Mouse (Mus musculus) macrophage (primary cell): ENCODE data around the gene H2-M10.6. TPM values are rescaled to one million over a fixed set of nuclear protein-coding genes. Genes with fewer than 3 reads are reported as not detected.
"Not testable (repeated sequence)": the region's sequence is repeated elsewhere in the genome, so short reads cannot be mapped to it uniquely, and the experiment has no call there.

Source experiments
- H3K27ac ChIP-seq: fragments of 350-480 bp; formaldehyde crosslinking; 2 replicates; pipeline ENCODE4 v1.9.0; 2021
- H3K36me3 ChIP-seq: fragments of 350-480 bp; formaldehyde crosslinking; 2 replicates; pipeline ENCODE4 v1.9.0; 2021; ENCODE audit errors: inconsistent target
- H3K4me3 ChIP-seq: fragments of 350-480 bp; formaldehyde crosslinking; 2 replicates; pipeline ENCODE4 v1.9.0; 2021; ENCODE audit errors: inconsistent target
- H3K79me2 ChIP-seq: fragments of 350-480 bp; formaldehyde crosslinking; 2 replicates; pipeline ENCODE4 v1.9.0; 2021; ENCODE audit errors: inconsistent target
- WGBS: methylation state at CpG from one replicate; pipeline ENCODE4 v1.1.7; 2026; ENCODE audit warnings: inconsistent platforms; ENCODE audit not compliant: missing documents; 5-methylcytosine and 5-hydroxymethylcytosine counted together
- polyA plus RNA-seq: library from polyadenylated mRNA; stranded (reverse); fragments of 250-400 nt; gene quantifications from 3 replicates; pipeline ENCODE4 v1.2.4, GENCODE M21; 2018; ENCODE audit warnings: inconsistent platforms
- total RNA-seq, 78 experiments: library from RNA; depleted of rRNA; stranded (reverse); fragments of 250-400 nt; gene quantifications; 1 replicate in 9 of 78; 2 replicates in 24 of 78; 3 replicates in 43 of 78; 4 replicates in 2 of 78; pipeline ENCODE4 v1.2.4; 2018; ENCODE audit warnings: inconsistent platforms in 56 of 78

H2-M10.6 gene
- total RNA-seq (2018; cell fraction: chromatin; rRNA removed), result not detected
- total RNA-seq (2018; cell fraction: cytosol; rRNA removed), result not detected
- total RNA-seq (2018; cell fraction: nucleus; rRNA removed), result not detected
- polyA plus RNA-seq, result not detected in 3 replicates

DNA sequence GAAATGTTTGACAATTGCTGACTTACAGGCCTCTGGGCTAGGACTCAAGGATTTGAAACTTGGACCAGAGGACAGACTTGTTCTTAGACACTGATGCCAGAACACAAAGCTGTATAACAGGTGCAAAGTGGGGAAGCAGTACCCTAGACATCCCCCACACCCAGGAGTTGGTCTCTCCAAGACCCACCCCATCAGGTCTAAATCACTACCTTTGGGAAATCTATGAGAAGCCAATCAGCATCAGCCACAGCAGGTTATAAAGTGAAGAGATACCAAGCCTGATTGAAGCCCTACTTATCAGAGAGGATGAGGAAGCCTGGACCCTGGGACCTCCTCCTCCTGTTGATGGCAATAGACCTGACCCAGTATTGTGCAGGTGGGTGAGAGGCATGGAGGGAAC, at the start of gene H2-M10.6:
TSS of gene H2-M10.6 (plus strand) at position 301 of the 400 bp plus-strand sequence.
- H3K4me3 ChIP-seq, result no peak within 1 kb of the TSS
- H3K36me3 ChIP-seq, result no peaks in the 10 kb centered on the region
- H3K79me2 ChIP-seq, result no peaks in the 10 kb centered on the region
- H3K27ac ChIP-seq, result no peak within 1 kb of the TSS

DNA sequence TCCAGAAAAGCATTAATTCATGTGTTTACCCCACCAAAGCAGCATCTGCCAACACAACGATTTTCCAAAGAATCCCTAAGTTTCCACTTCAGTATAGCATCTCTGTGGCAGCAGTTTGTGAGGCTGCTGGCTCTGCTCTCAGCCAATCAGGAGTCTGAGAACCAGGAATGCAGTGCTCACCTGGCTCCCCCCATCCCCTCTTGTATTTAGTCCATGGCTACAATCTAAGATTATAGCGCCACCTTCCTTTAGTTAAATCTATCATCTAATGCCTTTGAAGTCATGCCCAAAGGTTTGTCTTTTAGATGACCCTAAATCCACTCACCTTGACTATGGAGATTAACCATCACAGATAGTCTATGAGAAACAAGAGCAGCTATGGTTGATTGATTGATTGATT, 48.2 kb upstream of the H2-M10.6 start:
- WGBS, result 57% methylated on average over 2 of the region's 2 CpGs
- Histone ChIP-seq H3K79me2 (no peaks in the 10 kb centered on the region), H3K27ac (no peak overlapping the region), H3K4me3 (no peak overlapping the region), H3K36me3 (no peaks in the 10 kb centered on the region)

DNA sequence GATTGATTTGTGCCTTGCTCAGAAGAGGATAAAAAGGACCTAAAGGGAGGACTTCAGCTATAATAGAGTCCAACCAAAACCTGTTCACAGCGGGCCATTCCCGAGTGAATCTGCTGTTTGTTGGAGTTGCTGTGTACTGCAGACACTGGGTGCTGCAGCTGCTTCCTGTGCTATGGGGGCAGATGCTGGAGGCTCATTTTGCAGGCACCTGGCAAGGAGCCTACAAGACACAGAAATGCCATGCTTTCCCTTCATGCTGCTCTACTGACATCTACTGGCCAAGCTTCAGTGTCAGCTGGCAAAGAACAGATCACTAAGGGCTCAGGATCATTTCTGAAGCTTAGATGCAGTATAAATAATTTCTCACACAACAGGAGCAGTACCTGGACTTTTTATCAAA, 47.7 kb upstream of the H2-M10.6 start:
- H3K27ac ChIP-seq, H3K4me3 ChIP-seq, H3K79me2 ChIP-seq, H3K36me3 ChIP-seq: not testable (repeated sequence)
- WGBS, result 16% methylated on average over 2 of the region's 2 CpGs

DNA sequence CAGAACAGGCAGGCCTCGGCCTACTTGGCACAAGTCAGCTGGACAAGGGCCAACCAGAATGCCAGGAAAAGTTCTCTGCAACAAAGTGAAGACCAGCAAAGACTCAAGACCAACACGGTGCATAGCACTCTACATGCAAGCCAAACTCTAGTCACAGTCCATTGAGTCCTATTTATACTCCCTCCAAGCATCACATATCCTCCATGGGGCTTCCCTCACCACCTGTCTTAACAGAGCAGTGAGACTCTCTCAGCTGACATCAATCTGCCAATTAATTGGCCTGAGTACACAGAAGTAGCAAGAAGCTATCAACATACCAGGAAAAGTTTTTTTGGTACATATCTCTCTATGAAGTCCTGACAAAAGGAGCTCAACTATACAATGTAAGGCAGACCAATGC, 46.6 kb upstream of the H2-M10.6 start:
- H3K79me2 ChIP-seq, H3K4me3 ChIP-seq, H3K36me3 ChIP-seq, H3K27ac ChIP-seq: not testable (repeated sequence)
- 83% methylated on average over 2 of the region's 2 CpGs for WGBS

DNA sequence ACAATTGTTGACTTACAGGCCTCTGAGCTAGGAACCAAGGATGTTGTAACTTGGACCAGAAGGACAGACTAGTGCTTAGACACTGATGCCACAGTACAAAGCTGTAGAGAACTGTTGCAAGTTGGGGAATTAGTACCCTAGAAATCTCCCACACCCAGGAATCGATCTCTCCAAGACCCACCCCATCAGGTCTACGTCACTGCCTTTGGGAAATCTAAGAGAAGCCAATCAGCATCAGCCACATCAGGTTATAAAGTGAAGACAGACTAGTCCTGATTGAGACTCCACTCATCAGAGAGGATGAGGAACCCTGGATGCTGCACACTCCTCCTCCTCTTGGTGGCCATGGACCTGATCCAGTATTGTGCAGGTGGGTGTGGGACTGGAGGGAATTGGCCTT, 39.4 kb upstream of the H2-M10.6 start, which contains the start of gene H2-M10.5:
TSS of gene H2-M10.5 (plus strand) at position 301 of the 400 bp plus-strand sequence.
- H3K4me3 ChIP-seq, H3K27ac ChIP-seq, H3K36me3 ChIP-seq, H3K79me2 ChIP-seq: not testable (repeated sequence)
- WGBS, result 96% methylated on average over 2 of the region's 2 CpGs

DNA sequence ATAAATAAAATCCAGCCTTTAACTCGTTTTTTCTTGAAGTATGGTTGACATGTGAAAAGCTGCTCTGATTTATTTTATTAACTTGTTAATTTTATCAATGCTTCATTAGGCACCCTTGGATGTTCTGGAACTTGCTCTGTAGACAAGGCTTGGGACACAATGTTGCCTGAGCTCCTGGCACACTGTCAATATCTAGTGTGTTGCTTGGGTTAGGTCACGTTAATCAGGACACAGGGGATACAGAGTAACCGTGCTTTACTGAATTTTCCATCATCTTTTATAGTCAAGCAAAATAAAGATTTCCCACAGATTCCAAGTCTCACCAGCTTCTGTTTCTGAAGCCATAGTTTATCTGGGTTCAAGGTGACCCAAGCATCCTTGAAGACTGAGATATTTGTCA, 30.4 kb upstream of the H2-M10.6 start:
- Histone ChIP-seq H3K36me3 (no peaks in the 10 kb centered on the region), H3K79me2 (no peaks in the 10 kb centered on the region), H3K4me3 (no peak overlapping the region), H3K27ac (no peak overlapping the region)
- 70% methylated on average over 3 of the region's 3 CpGs for WGBS

DNA sequence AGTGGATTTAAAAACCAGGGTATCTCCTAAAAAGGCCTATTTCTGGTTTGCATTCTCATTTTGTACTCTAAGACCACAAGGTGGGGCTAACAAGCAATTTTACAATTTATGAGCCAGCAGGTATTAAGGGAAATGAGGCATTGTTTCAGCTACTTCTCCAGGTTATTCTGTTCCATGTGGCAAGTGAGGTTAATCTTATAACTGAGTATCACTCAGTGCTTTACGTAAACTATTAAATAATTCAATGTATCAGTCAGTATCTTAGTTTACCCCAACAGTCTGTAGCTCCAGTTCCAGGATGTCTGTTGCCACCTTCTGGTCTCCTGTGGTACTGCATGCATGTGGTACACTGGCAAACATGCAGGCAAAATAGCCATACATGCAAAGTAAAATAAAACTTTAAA, 25.5 kb upstream of the H2-M10.6 start:
- WGBS, result 67% methylated on average over 1 of the region's 1 CpGs

DNA sequence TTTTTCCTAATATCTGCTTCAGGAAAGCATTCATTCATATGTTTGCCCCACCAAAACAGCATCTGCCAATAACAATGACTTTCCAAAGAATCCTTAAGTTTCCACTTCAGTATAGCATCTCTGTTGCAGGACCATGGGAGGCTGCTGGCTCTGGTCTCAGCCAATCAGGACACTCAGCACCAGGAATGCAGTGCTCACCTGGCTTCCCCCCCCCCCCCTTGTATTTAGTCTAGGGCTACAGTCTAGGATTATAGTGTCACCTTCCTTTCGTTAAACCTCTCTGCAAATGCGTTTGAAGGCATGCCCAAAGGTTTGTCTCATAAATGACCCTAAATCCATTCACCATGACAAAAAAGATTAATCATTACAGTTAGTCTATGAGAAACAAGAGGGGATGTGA, 23.6 kb upstream of the H2-M10.6 start:
- H3K27ac ChIP-seq, result no peak overlapping the region
- WGBS, result 77% methylated on average over 2 of the region's 2 CpGs
- no peak overlapping the region for H3K4me3 ChIP-seq
- H3K36me3 ChIP-seq, result no peaks in the 10 kb centered on the region
- H3K79me2 ChIP-seq, result no peaks in the 10 kb centered on the region

More for the DNA sequence above, 25.5 kb upstream of the H2-M10.6 start:
- H3K36me3 ChIP-seq, H3K27ac ChIP-seq, H3K79me2 ChIP-seq, H3K4me3 ChIP-seq: not testable (repeated sequence)

DNA sequence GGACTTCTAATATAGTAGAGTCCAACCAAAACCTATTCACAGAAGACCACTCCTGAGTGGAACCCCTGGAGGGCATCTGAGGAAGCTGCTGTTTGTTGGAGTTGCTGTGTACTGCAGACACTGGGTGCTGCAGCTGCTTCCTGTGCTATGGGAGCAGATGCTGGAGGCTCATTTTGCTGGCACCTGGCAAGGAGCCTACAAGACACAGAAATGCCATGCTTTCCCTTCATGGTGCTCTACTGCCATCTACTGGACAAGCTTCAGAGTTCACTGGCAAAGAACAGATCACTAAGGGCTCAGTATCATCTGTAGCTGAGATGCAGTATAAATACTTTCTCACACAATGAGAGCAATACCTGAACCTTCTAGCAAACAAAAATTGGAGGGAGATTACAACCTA, 23.2 kb upstream of the H2-M10.6 start:
- not testable (repeated sequence) for H3K27ac ChIP-seq, H3K4me3 ChIP-seq, H3K36me3 ChIP-seq, H3K79me2 ChIP-seq

DNA sequence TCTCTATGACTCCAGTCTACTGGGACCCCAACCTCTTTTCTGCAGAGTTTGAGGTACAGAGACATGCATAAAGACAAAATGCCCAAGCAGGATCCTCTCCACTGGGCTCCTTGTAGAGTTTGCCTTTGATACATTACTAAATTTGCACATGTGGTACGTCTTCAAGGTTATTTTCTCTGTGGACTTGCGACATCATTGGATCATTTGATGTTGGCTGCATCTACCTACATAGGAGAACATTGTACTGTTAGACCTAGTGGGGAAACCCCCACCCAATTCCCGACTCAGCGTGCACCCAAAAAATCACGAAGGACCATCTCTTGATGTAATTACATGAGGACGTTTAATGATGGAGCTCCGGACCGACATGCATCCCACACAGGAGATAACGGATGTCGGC, 12.5 kb upstream of the H2-M10.6 start:
- H3K4me3 ChIP-seq, result no peak overlapping the region
- WGBS, result 92% methylated on average over 6 of the region's 10 CpGs
- H3K79me2 ChIP-seq, result no peaks in the 10 kb centered on the region
- H3K36me3 ChIP-seq, result no peaks in the 10 kb centered on the region
- H3K27ac ChIP-seq, result no peak overlapping the region

DNA sequence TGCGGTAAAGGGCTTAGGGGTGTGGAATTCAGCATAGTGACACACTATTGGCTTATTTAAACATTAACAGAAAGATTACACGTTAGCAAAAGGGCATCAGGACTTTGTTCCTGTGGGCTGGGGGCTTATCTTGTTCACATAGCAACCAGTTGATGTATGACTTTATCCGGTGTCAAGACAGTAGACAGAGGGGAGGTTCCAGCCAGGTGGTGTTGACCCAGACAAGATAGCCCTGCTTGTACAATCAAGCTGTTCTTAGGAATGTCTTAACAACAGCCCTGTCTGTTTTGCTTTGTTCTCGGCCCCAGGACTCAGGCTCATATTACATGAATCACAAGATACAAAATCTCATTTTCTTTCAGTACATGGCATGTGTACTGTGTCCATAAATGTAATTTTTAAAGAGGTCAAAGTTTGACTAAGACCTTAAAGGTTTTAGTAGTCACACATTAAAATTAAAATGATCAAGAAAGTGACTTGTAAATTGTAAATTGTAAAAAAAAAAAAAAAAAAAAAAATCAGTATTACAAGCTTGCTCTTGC, 12.0 kb upstream of the H2-M10.6 start:
- H3K4me3 ChIP-seq, H3K79me2 ChIP-seq, H3K36me3 ChIP-seq, H3K27ac ChIP-seq: not testable (repeated sequence)
- 92% methylated on average over 3 of the region's 4 CpGs for WGBS

DNA sequence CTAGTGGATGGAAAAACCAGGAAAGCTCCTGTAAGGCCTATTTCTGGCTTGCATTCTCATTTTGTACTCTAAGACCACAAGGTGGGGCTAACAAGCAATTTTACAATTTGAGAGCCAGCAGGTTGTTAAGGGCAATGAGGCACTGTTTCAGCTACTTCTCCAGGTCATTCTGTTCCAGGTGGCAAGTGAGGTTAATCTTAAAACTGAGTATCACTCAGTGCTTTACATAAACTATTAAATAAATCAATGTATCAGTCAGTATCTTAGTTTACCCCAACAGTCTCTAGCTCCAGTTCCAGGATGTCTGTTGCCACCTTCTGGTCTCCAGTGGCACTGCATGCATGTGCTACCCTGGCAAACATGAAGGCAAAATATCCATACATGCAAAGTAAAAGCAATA, 12.0 kb downstream of the H2-M10.6 start:
- no peaks in the 10 kb centered on the region for H3K79me2 ChIP-seq
- no peak overlapping the region for H3K4me3 ChIP-seq
- H3K27ac ChIP-seq, result no peak overlapping the region
- no peaks in the 10 kb centered on the region for H3K36me3 ChIP-seq

DNA sequence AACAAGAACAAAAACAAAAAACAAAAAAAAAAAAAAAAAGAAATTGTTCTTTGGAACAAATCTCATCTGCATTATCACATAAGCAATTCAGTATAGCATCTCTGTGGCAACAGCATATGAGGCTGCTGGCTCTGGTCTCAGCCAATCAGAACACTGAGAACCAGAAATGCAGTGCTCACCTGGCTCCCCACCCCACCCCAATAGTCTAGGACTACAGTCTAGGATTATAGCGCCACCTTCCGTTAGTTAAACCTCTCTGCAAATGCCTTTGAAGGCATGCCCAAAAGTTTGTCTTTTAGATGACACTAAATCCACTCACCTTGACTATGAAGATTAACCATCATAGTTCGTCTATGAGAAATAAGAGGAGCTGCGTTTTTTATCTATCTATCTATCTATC, 13.6 kb downstream of the H2-M10.6 start:
- 16% methylated on average over 4 of the region's 4 CpGs for WGBS
- H3K4me3 ChIP-seq, result no peak overlapping the region
- H3K27ac ChIP-seq, result no peak overlapping the region
- no peaks in the 10 kb centered on the region for H3K36me3 ChIP-seq
- H3K79me2 ChIP-seq, result no peaks in the 10 kb centered on the region

DNA sequence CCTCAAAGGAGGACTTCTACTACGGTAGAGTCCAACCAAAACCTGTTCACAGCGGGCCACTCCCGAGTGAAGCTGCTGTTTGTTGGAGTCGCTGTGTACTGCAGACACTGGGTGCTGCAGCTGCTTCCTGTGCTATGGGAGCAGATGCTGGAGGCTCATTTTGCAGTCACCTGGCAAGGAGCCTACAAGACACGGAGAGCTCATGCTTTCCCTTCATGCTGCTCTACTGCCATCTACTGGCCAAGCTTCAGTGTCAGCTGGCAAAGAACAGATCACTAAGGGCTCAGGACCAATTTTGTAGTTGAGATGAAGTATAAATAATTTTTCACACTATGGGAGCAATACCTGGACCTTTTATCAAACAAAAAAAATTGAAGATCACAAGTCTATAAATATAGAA, 14.0 kb downstream of the H2-M10.6 start:
- not testable (repeated sequence) for H3K4me3 ChIP-seq
- WGBS, result 5% methylated on average over 5 of the region's 5 CpGs

DNA sequence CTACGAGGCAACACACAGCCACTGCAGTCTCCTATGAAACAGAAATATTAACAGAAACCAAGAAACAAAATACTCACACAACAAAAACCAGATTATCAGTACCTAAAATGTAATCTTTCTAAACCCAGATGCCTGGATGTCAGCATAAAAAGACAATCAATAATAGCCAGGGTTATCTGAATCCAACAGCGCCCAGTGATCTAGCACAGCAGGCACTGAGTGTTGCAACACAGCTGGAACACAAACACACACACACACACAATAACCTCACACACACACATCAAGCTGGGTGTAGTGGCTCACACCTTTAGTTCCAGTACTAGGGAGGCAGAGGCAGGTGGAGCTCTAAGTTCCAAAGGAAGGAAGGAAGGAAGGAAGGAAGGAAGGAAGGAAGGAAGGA, 16.5 kb downstream of the H2-M10.6 start:
- Histone ChIP-seq H3K79me2 (no peaks in the 10 kb centered on the region), H3K27ac (no peak overlapping the region), H3K36me3 (no peaks in the 10 kb centered on the region), H3K4me3 (no peak overlapping the region)
- 96% methylated on average over 2 of the region's 2 CpGs for WGBS

More for the DNA sequence above, 14.0 kb downstream of the H2-M10.6 start:
- H3K36me3 ChIP-seq, H3K79me2 ChIP-seq, H3K27ac ChIP-seq: not testable (repeated sequence)

DNA sequence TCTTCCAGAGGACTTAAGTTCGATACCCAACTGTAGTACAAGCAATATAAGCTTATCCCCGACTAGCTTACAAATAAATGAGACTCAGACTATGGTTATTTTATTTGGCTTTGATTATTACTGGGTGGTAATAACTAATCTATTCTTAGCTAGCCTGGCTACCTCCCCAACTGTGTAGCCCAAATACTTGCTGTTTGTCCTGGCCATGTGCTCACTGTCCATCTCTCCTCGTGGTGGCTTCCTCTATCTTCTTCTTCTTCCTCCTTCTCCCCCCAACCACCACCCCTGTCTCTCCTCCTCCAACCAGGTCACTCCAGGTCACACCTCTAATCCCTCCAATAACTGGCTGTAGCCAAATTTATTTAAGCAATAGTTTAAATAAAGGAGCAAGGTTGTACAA, 18.5 kb downstream of the H2-M10.6 start:
- Histone ChIP-seq H3K27ac (no peak overlapping the region), H3K4me3 (no peak overlapping the region), H3K36me3 (no peaks in the 10 kb centered on the region), H3K79me2 (no peaks in the 10 kb centered on the region)
- 56% methylated on average over 3 of the region's 3 CpGs for WGBS
